Mouse (Mus musculus): ENCODE data around the gene Krtap1-4.
"Not testable (repeated sequence)": the region's sequence is repeated elsewhere in the genome, so short reads cannot be mapped to it uniquely, and the experiment has no call there.

The Krtap1-4 gene

DNA sequence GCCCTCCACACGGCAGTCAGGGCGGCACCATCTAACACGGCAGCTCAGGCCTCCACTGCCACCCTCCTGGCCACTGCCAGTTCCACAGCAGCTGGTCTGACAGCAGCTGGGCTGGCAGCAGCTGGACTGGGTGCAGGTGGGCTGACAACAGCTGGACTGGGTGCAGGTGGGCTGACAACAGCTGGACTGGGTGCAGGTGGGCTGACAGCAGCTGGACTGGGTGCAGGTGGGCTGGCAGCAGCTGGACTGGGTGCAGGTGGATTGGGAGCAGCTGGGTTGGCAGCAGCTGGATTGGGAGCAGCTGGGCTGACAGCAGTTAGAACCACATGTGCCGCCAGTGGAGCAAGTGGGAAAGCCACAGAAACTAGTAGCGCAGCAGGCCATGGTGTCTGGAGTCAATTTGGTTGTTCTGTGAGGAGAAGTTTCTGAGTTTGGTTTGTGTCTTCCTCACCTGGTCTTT is at the start of gene Krtap1-4:
Gene Krtap1-4 (minus strand): TSS at position 410 of the 460 bp plus-strand sequence.
- in situ Hi-C loops (cut with MboI, MseI): no loop called here

DNA sequence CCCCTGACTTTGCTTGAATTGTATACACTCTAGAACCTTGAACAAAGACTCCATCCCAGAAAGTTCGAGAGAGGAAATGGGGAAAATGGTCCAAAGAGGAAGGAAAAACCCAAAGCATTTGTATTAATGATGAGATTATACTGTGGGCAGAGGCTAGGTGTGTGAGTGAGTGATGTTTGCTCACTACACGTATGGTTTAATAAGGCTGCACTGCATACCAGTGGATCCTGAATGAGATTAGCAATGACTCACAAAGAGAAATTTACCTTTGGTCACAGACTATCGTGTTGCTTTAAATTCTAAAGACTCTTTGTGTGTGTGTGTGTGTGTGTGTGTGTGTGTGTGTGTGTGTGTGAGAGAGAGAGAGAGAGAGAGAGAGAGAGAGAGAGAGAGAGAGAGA is 47.4 kb upstream of the Krtap1-4 start:
- in situ Hi-C loops (cut with MboI, MseI): no loop called here

DNA sequence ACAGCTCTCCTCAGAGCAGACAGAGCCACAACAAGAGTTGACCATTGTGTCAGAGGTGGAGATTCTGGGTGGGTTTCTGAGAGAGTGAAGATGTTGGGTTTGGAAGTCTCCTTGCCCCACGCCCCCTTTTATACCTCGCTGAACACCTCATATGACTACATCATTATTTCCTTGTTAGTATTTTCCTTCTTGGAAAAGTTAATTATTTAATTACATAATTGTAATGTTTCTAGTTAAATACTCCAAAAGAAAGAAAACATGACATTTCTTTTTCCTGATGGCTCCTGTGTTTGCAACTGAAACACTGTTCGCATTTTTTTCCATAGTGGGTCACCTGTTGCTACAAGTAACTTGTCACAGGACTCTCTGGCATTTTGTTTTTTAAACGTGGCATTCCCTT is 44.7 kb upstream of the Krtap1-4 start, which contains the start of gene Krtap4-1:
Gene Krtap4-1 (minus strand): TSS at position 101 of the 400 bp plus-strand sequence.
- in situ Hi-C loops (cut with MboI, MseI): no loop called here

DNA sequence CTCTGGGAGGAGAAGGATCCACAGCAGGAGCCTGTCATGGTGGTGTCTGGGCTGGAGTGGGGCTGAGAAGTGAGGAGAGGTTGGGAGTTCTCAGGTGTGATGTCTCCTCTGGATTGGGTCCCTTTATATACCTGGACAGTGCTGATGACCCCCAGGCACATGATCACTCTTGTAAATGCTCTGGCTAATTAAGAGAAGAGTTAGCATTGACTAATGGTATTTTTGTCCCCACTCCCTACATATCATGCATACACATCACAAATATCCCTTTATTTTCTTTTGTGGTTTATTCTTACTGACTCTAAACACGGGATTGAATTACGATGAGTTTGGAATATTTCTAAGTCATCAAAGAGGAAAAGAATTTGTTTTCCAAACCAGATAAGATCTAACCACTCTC is 36.9 kb upstream of the Krtap1-4 start, which contains the start of gene Gm11562:
Gene Gm11562 (minus strand): TSS at position 101 of the 400 bp plus-strand sequence.
- in situ Hi-C loops (cut with MboI, MseI): no loop called here

DNA sequence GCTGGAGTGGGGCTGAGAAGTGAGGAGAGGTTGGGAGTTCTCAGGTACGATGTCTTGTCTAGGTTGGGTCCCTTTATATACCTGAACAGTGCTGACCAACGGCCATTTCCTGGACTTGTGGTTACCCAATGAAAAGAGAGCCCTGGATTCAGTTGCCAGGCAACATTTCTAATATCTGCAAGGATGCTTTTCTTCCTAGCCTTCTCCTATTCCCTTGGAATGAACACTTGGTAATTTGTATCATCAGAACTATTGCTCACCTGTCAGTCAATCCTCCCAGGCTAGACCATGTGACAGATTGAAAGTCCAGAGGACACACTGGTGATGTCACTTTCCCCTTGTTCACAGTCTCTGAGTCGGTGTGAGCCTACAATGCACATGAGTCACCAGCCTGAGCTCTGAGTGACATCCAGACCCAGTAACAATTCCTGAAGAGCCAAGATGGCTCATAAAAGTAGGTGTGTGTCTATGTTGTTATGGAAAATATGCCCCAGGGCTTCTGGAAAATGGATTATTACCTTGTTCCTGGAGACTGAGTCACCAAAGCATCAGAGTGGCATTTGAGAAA is 31.4 kb upstream of the Krtap1-4 start, which contains the start of gene Krtap2-4:
Gene Krtap2-4 (minus strand): TSS at position 51 of the 568 bp plus-strand sequence.
- in situ Hi-C loops (cut with MboI, MseI): no loop called here

DNA sequence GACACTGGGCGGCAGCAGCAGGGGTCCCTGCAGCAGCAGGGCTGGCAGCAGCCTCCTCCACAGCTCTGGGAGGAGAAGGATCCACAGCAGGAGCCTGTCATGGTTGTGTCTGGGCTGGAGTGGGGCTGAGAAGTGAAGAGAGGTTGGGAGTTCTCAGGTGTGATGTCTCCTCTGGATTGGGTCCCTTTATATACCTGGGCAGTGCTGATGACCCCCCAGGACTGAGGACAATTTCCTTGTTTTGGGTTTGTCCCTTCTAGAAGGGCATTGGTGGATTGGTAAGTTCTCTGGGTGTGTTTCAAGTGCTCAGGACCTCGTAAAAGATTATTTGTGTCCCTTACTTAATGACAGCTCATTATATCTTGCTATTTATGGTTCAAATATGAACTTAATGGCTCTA is 26.6 kb upstream of the Krtap1-4 start, which contains the start of gene Gm11937:
Gene Gm11937 (minus strand): TSS at position 101 of the 400 bp plus-strand sequence.
- in situ Hi-C loops (cut with MboI, MseI): not testable (repeated sequence)

DNA sequence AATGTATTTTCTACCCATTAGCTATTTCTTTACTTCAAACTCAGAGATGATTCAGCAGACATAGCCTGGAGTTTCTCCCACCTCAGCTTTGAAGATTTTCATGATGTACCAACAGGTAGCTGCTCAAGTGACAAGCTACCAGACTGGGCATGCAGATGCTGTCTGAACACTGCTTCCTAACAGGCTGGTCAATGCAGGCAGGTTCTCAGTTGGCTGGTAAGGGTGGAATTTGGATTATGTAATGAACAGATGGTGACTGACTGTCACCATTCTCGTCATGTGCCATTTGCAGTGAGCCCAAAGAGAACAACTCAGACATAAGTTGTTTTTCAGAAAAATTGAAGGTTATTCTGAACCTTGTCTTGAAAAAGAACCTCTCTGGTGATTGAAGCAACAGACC is 25.7 kb upstream of the Krtap1-4 start:
- in situ Hi-C loops (cut with MboI, MseI): no loop called here

DNA sequence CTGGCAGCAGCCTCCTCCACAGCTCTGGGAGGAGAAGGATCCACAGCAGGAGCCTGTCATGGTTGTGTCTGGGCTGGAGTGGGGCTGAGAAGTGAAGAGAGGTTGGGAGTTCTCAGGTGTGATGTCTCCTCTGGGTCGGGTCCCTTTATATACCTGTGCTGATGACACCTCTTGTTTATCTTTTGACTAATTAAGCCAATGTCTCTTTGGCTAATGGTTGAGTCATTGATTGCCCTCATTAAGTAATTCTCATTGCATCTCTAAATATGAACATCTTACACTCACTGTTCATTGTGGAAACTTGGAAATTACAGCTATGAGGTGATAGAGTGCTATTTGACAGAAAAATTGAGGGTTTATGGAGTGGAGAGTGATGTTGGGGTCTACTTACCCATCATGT is 19.8 kb upstream of the Krtap1-4 start, which contains the start of gene Gm11938:
Gene Gm11938 (minus strand): TSS at position 101 of the 400 bp plus-strand sequence.
- in situ Hi-C loops (cut with MboI, MseI): not testable (repeated sequence)

DNA sequence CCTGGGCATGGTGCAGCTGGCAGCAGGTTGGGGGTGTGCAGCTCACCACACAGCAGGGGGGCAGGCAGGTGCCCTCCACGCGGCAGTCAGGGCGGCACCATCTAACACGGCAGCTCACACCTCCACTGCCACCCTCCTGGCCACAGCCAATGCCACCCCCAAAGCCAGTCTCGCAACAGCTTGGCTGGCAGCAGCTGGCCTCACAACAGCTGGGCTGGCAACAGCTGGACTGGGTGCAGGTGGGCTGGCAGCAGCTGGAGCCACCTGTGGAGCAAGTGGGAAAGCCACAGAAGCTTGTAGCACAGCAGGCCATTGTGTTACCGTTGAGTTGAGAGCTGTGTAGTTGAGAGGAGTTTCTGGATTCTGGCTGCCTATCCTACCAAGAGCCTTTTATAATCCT is 14.3 kb upstream of the Krtap1-4 start, which contains the start of gene Krtap9-3:
Gene Krtap9-3 (minus strand): TSS at position 364 of the 400 bp plus-strand sequence.
- in situ Hi-C loops (cut with MboI, MseI): not testable (repeated sequence)

DNA sequence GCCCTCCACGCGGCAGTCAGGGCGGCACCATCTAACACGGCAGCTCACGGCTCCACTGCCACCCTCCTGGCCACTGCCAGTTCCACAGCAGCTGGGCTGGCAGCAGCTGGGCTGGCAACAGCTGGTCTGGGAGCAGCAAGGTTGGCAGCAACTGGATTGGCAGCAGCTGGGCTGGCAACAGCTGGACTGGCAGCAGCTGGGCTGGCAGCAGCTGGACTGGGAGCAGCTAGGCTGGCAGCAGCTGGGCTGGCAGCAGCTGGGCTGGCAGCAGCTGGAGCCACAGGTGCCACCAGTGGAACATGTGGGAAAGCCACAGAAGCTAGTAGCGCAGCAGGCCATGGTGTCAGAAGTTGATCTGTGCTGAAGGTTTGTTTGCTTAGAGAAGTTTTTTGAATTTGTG is 7.5 kb upstream of the Krtap1-4 start, which contains the start of gene Krtap1-3:
Gene Krtap1-3 (minus strand): TSS at position 359 of the 400 bp plus-strand sequence.
- in situ Hi-C loops (cut with MboI, MseI): no loop called here

DNA sequence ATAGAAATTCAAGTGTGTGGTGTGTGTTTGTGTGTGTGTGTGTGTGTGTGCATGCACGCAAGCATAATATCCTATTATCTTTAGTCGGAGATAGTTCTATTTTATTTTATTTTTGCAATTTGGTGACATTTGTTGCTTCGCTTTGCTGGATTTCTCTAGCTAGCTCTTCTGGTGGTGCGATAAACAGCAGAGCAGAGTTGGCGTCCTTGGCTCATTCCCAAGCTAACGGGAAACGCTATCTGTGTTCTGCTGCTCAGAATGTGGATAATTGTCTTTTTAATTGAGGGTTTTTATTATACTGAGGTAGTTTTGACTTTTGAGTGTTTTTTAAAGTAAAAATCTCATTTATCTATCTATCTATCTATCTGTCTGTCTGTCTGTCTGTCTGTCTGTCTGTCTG is 1.6 kb upstream of the Krtap1-4 start:
- in situ Hi-C loops (cut with MboI, MseI): no loop called here

DNA sequence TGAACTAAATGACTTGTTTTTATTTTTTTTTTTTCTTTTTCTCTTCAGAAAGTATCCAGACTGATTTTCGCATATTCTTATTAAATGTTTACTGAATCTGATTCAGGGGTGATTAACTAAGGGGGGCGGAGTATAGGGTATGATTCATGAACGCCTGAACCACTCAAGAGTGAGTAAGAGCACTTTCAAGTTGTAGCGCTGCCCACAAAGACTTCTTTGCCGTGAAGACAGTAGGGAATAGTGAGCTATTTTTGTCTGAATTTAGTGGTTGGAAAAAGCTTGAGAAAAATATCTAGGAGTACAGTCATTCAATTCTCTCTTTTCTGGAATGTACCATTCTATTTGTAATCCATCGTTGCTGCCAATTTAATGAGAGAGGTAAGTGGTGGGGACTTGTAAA is 1.9 kb downstream of the Krtap1-4 start:
- in situ Hi-C loops (cut with MboI, MseI): no loop called here

DNA sequence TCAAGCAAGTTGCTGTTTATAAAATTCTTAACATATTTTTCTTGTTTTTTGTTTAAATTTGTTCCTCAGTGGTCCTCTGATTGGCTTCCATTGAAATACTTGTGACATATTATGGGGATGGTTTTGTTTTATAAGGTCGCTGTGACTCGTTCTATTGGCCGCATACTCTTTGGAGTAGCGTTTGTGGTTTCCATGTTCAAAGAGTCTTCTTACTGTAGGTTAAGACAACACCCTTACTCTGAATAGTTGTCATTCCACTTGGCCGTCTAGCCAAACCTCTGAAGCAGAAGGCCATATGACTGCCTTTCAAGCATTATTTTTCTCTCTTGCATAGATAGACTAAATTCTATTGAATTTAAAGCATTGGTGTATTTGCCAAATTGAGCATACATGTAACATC is 2.4 kb downstream of the Krtap1-4 start:
- in situ Hi-C loops (cut with MboI, MseI): no loop called here

DNA sequence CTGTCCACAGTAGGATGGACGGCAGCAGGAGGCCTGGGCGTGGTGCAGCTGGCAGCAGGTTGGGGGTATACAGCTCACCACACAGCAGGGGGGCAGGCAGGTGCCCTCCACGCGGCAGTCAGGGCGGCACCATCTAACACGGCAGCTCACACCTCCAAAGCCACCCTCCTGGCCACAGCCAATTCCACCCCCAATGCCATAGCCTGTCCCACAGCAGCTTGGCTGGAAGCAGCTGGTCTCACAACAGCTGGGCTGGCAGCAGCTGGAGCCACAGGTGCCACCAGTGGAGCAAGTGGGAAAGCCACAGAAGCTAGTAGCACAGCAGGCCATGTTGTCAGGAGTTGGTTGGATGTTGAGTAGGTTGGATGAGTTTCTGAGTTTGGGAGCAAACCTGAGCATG is 2.8 kb downstream of the Krtap1-4 start, which contains the start of gene Krtap1-5:
Gene Krtap1-5 (minus strand): TSS at position 381 of the 400 bp plus-strand sequence.
- in situ Hi-C loops (cut with MboI, MseI): no loop called here

DNA sequence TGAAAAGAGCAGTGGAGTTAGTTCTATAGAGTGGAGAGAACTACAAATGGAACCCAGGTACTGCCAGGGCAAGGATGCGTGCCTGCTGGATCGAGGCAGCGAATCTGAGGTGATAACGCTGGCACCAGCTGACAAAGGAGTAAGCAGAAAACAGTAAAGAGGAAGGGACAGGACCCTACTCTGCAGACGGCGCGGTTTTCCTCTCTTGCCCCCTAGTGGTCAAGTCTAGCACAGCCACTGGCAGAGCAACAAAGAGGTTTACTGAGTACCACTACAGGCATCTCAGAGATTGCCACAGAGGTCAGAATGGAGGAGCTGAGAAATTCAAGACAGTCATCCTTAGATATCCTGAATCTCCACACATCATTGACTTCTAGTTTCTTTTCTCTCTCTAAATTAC is 9.3 kb downstream of the Krtap1-4 start:
- in situ Hi-C loops (cut with MboI, MseI): no loop called here

DNA sequence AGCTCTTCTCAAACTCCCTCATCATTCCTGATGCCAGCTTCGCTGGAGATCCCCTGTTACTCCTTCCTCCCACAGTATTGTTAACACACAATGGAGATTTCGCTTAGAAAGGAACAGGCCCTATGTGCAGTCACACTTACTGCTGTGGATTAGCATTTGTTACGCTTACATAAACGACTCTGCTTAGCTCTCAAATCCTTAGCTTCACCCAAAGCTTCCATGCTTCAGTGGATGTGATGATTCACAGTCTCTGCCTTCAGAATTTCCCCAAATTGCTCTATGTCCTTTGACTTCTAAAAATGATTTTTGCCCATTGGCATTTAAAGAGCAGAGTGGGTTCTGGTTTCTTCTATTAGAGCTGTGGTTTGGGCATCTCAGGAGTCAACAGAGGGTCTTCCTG is 10.3 kb downstream of the Krtap1-4 start:
- in situ Hi-C loops (cut with MboI, MseI): no loop called here

DNA sequence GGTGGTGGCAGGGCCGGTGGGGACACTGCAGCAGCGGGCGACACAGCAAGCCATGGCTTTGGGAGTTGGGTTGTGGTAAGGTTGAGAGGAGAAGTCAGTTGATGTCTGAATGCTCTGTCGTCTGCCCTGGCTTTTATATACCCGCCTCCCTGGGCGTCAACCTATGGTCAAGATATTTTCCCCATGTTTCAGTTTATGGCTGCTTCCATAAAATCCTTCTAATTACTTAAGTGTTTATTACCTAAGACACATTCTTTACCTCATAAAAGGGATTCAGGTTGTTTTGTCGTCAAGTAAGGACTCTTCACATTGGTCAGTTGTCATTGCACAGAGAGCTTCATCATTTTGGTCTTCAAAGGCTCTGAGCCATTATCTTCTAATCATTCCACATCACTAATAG is 16.9 kb downstream of the Krtap1-4 start, which contains the start of gene Krtap3-1:
Gene Krtap3-1 (minus strand): TSS at position 101 of the 400 bp plus-strand sequence.
- in situ Hi-C loops (cut with MboI, MseI): no loop called here

DNA sequence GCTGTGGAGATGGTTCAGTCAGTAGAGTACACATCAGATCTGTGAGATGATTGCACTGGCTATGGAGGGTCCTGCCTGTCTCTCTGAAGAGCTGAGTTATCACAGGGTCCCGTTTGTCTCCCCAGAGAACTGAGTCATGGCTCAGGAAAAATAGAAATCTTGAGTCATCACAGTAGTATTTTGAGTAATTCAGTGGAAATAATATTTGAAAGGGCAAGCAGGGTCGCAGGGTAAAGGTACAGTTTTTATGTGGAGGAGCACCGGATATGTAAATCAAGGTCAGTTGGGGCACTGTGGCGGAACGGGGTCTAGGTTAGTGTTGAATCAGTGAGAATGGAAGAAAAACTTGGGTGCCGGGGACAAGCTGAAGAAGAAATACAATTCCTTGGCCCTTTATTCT is 20.9 kb downstream of the Krtap1-4 start:
- in situ Hi-C loops (cut with MboI, MseI): no loop called here

DNA sequence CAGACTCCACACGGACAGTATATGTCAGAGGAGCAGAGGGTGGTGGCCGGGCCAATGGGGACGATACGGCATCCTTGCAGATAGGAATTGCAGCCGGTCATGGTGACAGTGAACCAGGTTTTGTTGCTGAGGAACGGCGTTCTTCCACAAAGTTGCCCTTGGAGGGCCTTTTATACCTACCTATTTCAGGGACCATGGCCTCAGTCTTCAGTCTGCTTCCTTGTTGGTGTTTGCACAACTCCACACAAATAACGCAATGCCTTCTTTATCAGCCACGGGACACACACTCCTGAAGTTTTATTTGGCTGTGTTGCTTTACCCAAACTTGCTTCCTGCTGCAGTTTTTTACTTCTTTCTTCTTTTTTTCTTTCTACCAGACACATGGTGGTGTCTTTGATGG is 24.1 kb downstream of the Krtap1-4 start, which contains the start of gene Gm11939:
Gene Gm11939 (minus strand): TSS at position 101 of the 400 bp plus-strand sequence.
- in situ Hi-C loops (cut with MboI, MseI): no loop called here

DNA sequence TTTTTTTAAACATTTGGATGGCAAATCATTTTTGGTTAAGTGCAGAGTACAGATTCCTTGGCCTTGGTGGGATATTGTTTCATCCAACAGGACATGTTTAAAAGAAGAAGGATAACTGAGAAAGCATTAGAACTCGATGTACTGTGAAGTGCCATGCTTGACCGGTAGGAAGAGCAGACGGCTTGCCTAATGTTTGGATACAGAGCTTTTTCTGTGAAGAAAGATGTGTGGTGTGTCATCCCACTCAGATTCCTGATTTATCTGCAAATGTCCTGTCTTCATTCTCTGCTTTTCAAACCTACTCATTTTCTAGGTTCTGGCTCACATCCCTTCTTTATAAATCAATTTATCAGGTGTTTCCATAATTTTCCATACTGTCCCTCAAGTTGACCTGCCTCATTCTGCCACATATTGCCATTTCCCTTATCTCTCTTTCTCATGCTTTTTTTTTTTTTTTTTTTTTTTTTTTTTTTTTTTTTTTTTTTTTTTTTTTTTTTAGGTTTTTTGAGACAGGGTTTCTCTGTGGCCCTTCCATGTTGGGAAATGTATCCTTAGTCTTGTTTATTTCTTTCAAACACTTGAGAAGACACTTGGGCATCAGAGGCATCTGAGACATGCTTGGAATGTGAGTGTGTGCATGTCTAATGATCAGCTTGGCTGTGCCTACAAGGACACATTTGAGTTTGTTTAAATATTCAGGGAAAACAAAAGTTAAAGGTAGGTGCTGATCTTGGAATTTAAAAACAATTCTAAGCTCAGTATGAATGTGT is 25.3 kb downstream of the Krtap1-4 start:
- in situ Hi-C loops (cut with MboI, MseI): no loop called here

DNA sequence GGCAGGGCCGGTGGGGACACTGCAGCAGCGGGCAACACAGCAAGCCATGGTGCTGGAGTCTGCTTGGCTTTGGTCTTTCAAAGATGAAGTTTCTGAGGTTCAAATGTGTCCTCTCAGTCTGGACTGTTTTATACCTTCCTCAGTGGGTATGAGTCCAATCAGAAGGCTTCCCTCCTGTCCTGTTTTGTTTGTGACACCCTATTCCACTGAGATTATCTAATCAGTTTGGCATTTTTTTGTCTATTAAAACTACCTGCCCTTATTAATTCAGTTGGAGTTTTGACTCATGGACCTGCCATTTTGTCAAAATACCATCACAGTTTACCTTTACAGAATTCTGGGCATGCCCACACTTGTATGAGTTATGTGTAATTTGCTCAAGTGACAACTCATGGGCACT is 26.7 kb downstream of the Krtap1-4 start, which contains the start of gene Krtap3-2:
Gene Krtap3-2 (minus strand): TSS at position 101 of the 400 bp plus-strand sequence.
- in situ Hi-C loops (cut with MboI, MseI): no loop called here

DNA sequence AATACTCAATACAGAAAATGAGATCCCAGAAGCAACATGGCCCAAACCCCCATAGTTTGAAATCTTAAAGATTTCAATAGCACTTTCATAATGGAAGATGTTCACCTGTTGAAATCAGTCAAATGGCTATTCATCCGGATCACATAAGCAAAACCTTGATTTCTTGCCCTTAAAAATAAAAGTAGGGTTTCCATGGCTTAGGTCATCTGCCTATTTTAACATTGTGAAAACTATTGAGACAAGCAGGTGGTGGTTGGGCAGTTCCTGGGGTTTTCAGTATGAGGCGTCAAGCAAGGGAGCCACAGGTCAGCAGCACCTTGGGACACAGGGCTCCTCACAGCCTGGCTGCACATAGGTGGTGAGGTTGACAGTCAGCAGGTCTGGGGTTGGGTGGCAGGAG is 27.3 kb downstream of the Krtap1-4 start:
- in situ Hi-C loops (cut with MboI, MseI): no loop called here
